Mouse (Mus musculus): ENCODE measurements around the gene Nr6a1.

Gene Nr6a1

GRCm38 (mm10) chr2:38874544-38875108 is 52.9 kb downstream of the Nr6a1 start:
- no peak for DNase-seq (ENCODE audit: low read depth, low spot score)

- no peak for DNase-seq (ENCODE audit: low read depth, low spot score)
Measured at GRCm38 (mm10) chr2:38872730-38873129, 54.8 kb downstream of the Nr6a1 start.

- no peak for DNase-seq (ENCODE audit: low read depth, low spot score)
Measured at GRCm38 (mm10) chr2:38866711-38867110, 60.8 kb downstream of the Nr6a1 start.

- DNase-seq (ENCODE audit: low read depth, low spot score) = peak; percentile 21
Measured at GRCm38 (mm10) chr2:38864011-38864410, 63.5 kb downstream of the Nr6a1 start.

- DNase-seq (ENCODE audit: low read depth, low spot score) = no peak
Measured at GRCm38 (mm10) chr2:38851797-38852196, 75.7 kb downstream of the Nr6a1 start.

- no peak for DNase-seq (ENCODE audit: low read depth, low spot score)
Measured at GRCm38 (mm10) chr2:38846319-38846718, 81.2 kb downstream of the Nr6a1 start.

- no peak for DNase-seq (ENCODE audit: low read depth, low spot score)
Measured at GRCm38 (mm10) chr2:38835489-38835888, 92.0 kb downstream of the Nr6a1 start.

GRCm38 (mm10) chr2:38831976-38832375 is 95.5 kb downstream of the Nr6a1 start:
- DNase-seq (ENCODE audit: low read depth, low spot score) = no peak

- no peak for DNase-seq (ENCODE audit: low read depth, low spot score)
Measured at GRCm38 (mm10) chr2:38829521-38829920, 98.0 kb downstream of the Nr6a1 start.

- no peak for DNase-seq (ENCODE audit: low read depth, low spot score)
Measured at GRCm38 (mm10) chr2:38827801-38828306, 99.6 kb downstream of the Nr6a1 start.

- DNase-seq (ENCODE audit: low read depth, low spot score) = no peak
Measured at GRCm38 (mm10) chr2:38826189-38826588, 101.3 kb downstream of the Nr6a1 start.

- peak; percentile 31 for DNase-seq (ENCODE audit: low read depth, low spot score)
Measured at GRCm38 (mm10) chr2:38824791-38825768, 102.4 kb downstream of the Nr6a1 start.

GRCm38 (mm10) chr2:38823912-38824583 is 103.4 kb downstream of the Nr6a1 start:
- peak; percentile 8 for DNase-seq (ENCODE audit: low read depth, low spot score)

- peak; percentile 17 for DNase-seq (ENCODE audit: low read depth, low spot score)
Measured at GRCm38 (mm10) chr2:38823406-38823805, 104.1 kb downstream of the Nr6a1 start.

GRCm38 (mm10) chr2:38822995-38823394 is 104.5 kb downstream of the Nr6a1 start:
- DNase-seq (ENCODE audit: low read depth, low spot score) = peak; percentile 8

- no peak for DNase-seq (ENCODE audit: low read depth, low spot score)
Measured at GRCm38 (mm10) chr2:38817487-38817886, 110.0 kb downstream of the Nr6a1 start.

GRCm38 (mm10) chr2:38797087-38797624 is 130.3 kb downstream of the Nr6a1 start:
- DNase-seq (ENCODE audit: low read depth, low spot score) = peak; percentile 52

- no peak for DNase-seq (ENCODE audit: low read depth, low spot score)
Measured at GRCm38 (mm10) chr2:38787338-38787737, 140.2 kb downstream of the Nr6a1 start.

GRCm38 (mm10) chr2:38786216-38786960 is 141.1 kb downstream of the Nr6a1 start:
- DNase-seq (ENCODE audit: low read depth, low spot score) = no peak

GRCm38 (mm10) chr2:38785113-38785512 is 142.4 kb downstream of the Nr6a1 start:
- DNase-seq (ENCODE audit: low read depth, low spot score) = no peak

GRCm38 (mm10) chr2:38784396-38784795 is 143.1 kb downstream of the Nr6a1 start:
- no peak for DNase-seq (ENCODE audit: low read depth, low spot score)
